Mouse (Mus musculus) hindbrain, embryonic 10.5 days (tissue): Measurements from ENCODE around the gene Psmc3. TPM values are rescaled to one million over a fixed set of nuclear protein-coding genes. Genes with fewer than 3 reads are reported as not detected.
A peak's percentile ranks its signal among the peaks of the same experiment; 100 is the strongest.

ENCODE experiments used
- DNase-seq: peaks from one replicate; pipeline ENCODE4 v3.0.0-alpha.2; 2017; ENCODE audit warnings: low spot score
- H3K27ac ChIP-seq: fragments of 300-500 bp; sonication (generic); 2 replicates; pipeline ENCODE4 v1.5.1; 2016; ENCODE audit warnings: mild to moderate bottlenecking, moderate library complexity
- H3K27me3 ChIP-seq: fragments of 300-500 bp; sonication (generic); 2 replicates; pipeline ENCODE4 v1.6.1; 2016; ENCODE audit warnings: mild to moderate bottlenecking; ENCODE audit not compliant: poor library complexity, insufficient read depth, severe bottlenecking
- H3K36me3 ChIP-seq: fragments of 300-500 bp; sonication (generic); 2 replicates; pipeline ENCODE4 v1.6.1; 2016; ENCODE audit warnings: mild to moderate bottlenecking, moderate library complexity
- H3K4me1 ChIP-seq: fragments of 300-500 bp; sonication (generic); replicated peaks from 2 replicates; pipeline ENCODE4 v1.6.1; 2016; ENCODE audit warnings: mild to moderate bottlenecking
- H3K4me3 ChIP-seq: fragments of 300-500 bp; sonication (generic); 2 replicates; pipeline ENCODE4 v1.5.1; 2016; ENCODE audit warnings: mild to moderate bottlenecking, moderate library complexity
- H3K9me3 ChIP-seq: fragments of 300-500 bp; sonication (generic); 2 replicates; pipeline ENCODE4 v1.6.1; 2016; ENCODE audit warnings: mild to moderate bottlenecking, moderate library complexity
- WGBS: fragments of 180-500 bp; shearing (Covaris S2); methylation state at CpG from one replicate; pipeline ENCODE4 v1.1.7; 2016; 5-methylcytosine and 5-hydroxymethylcytosine counted together
- polyA plus RNA-seq: library from polyadenylated mRNA; unstranded; fragments of >200 nt; fragmentation: Nextera tagmentation; extraction: Ambion mirVana; gene quantifications from 2 replicates; pipeline ENCODE4 v1.2.1, GENCODE M21; 2016

The Psmc3 gene
- polyA plus RNA-seq, 1 experiment from 2014 or later = 341 TPM

DNA sequence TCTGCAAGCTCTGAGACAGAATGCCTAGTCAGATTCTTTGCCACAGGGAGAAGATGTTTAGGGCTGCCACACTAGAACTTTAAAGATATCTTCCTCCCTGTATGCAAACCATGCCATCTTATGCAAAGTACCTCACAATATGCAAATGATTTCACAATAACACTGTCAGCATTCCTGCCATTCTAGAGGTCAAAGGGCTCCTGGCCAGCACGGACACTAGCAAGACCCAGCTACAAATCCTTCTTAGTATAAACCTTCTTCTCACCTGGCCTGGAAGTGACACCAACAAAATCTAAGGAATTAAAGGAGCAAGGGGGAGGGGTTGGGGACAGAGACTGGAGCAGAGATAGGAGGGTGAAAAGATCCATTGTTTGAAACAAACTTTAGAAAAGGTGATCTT, 18.3 kb downstream of the Psmc3 start:
- Histone ChIP-seq H3K4me1 (peaks cover 39% of the 10 kb centered on the region), H3K4me3 (no peak overlapping the region), H3K27me3 (no peaks in the 10 kb centered on the region; the same call in 1 of the 2 replicates), H3K9me3 (no peaks in the 10 kb centered on the region), H3K27ac (no peak overlapping the region), H3K36me3 (peaks cover 3% of the 10 kb centered on the region; the same call in 1 of the 2 replicates)
- no peak for DNase-seq
- WGBS = 40% methylated on average over 1 of the region's 1 CpGs

DNA sequence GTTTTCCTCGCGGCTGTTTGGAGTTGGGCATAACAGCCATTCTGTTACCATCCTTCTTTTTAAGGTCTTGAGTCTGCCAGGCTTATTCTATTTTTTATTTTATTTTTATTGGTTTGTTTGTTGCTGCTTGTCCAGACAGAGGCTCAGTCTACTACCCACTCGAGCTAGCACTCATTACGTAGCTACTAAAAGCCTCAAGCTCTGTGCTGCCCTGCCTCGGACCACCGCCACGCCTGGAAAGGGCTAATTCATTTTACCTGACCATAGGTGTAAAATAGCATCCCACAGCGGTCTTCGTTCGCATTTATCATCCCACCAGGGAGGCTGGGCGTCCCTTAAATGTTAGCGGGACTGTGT, 24.1 kb downstream of the Psmc3 start:
- H3K27ac ChIP-seq = peak overlapping the region; percentile 86
- DNase-seq = no peak
- H3K27me3 ChIP-seq = peaks cover 12% of the 10 kb centered on the region; the same call in 1 of the 2 replicates
- H3K4me3 ChIP-seq = peak overlapping the region; percentile 63
- H3K36me3 ChIP-seq = no peaks in the 10 kb centered on the region
- no peaks in the 10 kb centered on the region for H3K9me3 ChIP-seq
- WGBS = 19% methylated on average over 12 of the region's 12 CpGs
- H3K4me1 ChIP-seq = peaks cover 21% of the 10 kb centered on the region

DNA sequence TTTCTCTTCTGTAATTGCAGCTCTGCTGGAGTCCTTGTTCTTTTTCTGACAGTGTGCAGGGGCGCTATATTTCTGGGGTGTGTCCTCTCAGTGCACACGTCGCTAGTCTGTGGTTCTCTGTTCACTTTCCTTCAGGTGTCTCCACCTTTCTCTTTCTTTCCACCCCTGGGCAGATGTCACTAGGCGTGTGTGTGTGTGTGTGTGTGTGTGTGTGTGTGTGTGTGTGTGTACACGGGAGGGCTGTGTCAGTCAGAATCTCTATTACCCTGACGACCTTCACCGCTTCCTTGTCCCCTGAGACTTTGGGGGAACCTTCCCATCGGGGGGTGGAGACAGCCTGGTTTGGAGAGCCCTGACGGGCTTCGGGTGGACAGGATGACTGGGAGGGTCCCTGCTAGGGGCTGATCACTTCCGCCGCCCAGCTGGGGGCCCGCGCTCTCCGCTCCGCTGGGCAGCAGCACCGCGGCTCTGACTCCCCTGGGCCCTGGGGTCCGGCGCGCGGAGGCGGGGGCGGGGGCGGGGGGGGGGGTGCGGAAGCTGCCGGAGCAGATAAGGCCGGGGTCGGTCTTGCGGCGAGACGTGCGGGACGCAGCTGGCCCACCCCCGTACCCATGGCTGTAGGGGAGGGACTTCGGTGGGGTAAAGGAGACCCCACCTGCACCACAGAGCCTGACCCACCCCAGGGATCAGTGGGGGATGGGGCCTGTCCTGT, 24.7 kb downstream of the Psmc3 start:
- DNase-seq = peak; percentile 50
- peak overlapping the region; percentile 86 for H3K27ac ChIP-seq

DNA sequence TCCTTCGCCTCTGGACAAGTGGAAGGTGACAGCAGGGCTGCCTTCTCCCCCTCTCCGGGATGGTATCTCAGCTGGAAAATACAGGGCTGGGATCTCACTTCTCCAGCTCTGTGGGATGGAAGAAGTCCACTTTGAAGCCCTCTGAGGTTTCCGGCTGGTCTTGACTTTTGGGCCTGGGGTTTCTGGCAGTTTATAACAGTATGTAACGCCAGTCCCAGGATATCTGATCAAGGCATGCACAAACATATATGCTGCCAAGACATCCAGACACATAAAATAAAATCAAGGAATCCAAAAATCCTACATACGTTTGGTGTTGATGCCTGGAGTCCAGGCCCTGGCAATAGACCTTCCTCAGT, 25.2 kb downstream of the Psmc3 start:
- Histone ChIP-seq H3K4me1 (peaks cover 24% of the 10 kb centered on the region), H3K9me3 (no peaks in the 10 kb centered on the region), H3K27me3 (peaks cover 12% of the 10 kb centered on the region; the same call in 1 of the 2 replicates), H3K36me3 (no peaks in the 10 kb centered on the region), H3K27ac (peak overlapping the region; percentile 86), H3K4me3 (peak overlapping the region; percentile 63)
- no peak for DNase-seq
- 32% methylated on average over 5 of the region's 5 CpGs for WGBS

More for the DNA sequence above, 24.7 kb downstream of the Psmc3 start:
- H3K4me3 ChIP-seq = peak overlapping the region; percentile 63
- no peaks in the 10 kb centered on the region for H3K9me3 ChIP-seq
- H3K4me1 ChIP-seq = peaks cover 24% of the 10 kb centered on the region
- peaks cover 12% of the 10 kb centered on the region; the same call in 1 of the 2 replicates for H3K27me3 ChIP-seq
- no peaks in the 10 kb centered on the region for H3K36me3 ChIP-seq
- WGBS = 2% methylated on average over 33 of the region's 36 CpGs

DNA sequence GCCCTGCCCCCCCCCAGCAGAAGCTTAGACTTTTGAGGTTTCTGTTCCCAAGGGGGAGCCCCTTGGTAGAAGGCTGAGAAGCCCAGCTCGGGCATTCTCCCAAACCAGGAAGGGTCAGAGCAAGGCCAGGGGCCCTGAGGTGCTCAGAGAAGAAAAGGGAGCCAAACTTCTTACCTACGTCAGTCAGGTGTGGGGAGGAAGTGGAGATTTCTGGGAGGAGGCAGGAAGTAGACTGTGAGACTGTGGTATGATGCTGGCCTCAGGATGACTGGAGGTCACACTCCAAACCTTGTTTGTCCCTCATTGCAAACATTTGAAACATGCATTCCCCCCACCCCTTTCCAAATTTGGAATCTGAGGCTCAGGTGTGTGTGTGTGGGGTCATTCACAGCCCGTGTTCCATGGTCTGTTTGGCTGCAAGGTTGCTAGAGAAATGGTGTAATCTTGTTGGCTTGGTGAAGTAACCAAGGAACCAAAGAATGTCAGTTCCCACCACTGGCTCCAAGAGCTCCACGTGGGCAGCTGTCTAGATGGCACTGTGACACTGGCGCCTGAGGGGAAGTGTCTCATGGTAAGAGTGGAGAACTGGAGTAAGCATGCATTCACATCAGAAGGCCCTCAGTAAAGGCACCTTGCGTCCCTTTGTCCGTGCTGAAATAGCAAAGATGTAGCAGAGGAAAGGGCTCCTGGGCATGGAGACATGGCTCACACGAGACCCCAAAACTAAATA, 27.1 kb downstream of the Psmc3 start:
- no peak for DNase-seq
- H3K4me1 ChIP-seq = peaks cover 34% of the 10 kb centered on the region
- no peaks in the 10 kb centered on the region for H3K36me3 ChIP-seq
- H3K4me3 ChIP-seq = no peak overlapping the region
- WGBS = 82% methylated on average over 8 of the region's 8 CpGs
- H3K27ac ChIP-seq = no peak overlapping the region
- H3K9me3 ChIP-seq = no peaks in the 10 kb centered on the region
- peaks cover 12% of the 10 kb centered on the region; the same call in 1 of the 2 replicates for H3K27me3 ChIP-seq

DNA sequence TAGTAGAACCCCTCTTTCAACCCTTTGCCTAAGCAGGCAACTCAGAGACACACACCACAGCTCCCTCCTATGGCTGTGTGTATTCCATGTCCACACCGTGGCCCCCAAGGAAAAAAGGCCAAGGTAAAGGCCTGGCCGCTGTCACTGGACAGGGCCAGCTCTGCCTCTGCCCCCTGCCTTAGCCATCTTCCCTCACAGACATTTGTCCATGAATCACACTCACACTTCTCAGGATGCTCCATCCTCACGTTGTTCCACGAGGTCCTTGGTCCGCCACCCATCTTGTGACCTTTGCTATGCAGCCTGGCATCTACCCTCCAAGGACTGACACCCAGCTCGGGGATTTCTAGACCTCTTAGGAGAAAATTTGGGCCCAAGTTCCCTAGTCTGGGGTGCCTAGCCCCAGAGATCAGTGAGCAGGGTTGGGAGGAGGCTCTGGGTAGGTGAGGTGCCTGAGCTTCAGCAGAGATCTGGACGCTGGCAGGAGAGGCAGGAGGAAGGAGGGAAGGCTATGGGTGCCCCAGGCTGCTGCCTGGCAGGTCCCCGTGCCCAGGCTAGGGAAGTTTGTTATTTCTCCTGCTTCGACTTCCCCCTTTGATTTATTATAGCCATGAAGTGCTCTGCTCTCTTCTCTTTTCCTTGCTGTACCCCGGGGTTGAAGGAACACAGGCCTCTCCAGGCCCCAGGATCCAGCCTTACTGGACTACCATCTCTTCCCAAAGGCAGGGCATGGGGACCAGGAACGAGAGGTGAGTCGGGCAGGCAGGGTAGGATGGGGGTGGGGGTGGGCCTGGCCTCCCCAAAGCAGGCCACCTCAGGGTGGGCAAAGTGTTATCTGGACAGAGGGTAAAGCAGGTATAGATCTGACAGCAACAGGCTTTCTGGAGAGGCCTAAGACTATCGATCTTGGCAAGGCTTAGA, 28.2 kb downstream of the Psmc3 start, which contains the start of gene Spi1:
Gene Spi1 (plus strand): TSS at position 616 of the 921 bp plus-strand sequence.
- peak within 1 kb of the TSS; percentile 67 for H3K27ac ChIP-seq
- H3K4me3 ChIP-seq = no peak within 1 kb of the TSS
- 86% methylated on average over 13 of the region's 13 CpGs for WGBS

DNA sequence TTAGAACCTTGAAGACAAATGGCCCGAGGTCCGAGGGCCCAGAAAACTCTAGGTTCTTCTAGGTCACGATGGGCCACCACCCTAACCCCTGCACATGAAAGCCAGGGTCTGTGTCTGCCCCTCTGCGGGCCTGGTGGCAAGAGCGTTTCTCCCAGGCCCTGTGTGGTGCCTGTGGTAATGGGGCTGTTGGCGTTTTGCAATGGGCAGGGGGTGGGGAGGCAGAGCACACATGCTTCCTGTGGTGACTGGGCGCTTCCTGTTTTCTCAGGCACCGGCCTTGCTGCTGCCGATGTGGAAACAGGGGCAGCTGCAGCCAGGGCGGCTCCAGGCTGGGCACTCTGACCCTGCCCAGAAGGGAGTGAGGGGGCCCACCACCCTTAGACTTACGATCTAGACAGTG, 29.0 kb downstream of the Psmc3 start:
- Histone ChIP-seq H3K27me3 (peaks cover 8% of the 10 kb centered on the region; the same call in 1 of the 2 replicates), H3K9me3 (no peaks in the 10 kb centered on the region), H3K27ac (peak overlapping the region; percentile 67), H3K4me1 (peaks cover 41% of the 10 kb centered on the region), H3K36me3 (no peaks in the 10 kb centered on the region), H3K4me3 (no peak overlapping the region)
- WGBS = 70% methylated on average over 11 of the region's 11 CpGs
- no peak for DNase-seq

More for the DNA sequence above, 28.2 kb downstream of the Psmc3 start, which contains the start of gene Spi1:
- no peak for DNase-seq
- Histone ChIP-seq H3K36me3 (no peaks in the 10 kb centered on the region), H3K4me1 (peaks cover 44% of the 10 kb centered on the region), H3K27me3 (peaks cover 12% of the 10 kb centered on the region; the same call in 1 of the 2 replicates), H3K9me3 (no peaks in the 10 kb centered on the region)

DNA sequence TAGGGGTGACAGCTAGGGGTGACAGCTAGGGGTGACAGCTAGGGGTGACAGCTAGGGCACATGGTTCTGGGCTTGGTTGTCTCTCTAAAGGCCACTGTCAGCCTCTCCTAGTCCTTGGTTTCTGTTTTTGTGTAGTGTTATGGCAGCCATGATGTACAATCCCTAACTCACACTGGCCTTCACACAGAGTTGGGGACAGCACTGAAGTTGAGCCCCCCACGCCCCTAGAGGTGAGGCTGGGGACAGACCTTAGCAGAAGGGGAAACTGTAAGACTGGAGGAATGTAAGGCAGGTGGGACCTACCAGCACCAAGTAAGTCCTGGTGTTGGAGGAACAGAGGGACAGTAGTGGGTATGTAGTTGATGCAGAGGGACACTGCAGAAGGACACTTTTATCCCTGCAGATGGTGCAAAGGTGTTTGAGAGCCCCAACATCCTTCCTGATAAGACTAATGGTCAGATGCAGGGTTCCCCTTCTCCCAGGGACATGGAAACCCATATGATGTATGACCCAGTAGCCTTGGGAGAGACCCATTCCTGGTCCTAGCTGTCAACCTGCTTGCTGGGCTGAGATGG, 29.6 kb downstream of the Psmc3 start:
- Histone ChIP-seq H3K27me3 (0 out of 2 replicates have a peak, but pooled peaks cover 3% of the 10 kb centered on the region), H3K4me3 (no peak overlapping the region), H3K27ac (0 out of 2 replicates have a peak overlapping the region, but pooled peaks have one; percentile 67), H3K36me3 (no peaks in the 10 kb centered on the region), H3K4me1 (peaks cover 35% of the 10 kb centered on the region), H3K9me3 (no peaks in the 10 kb centered on the region)
- WGBS = 70% methylated on average over 1 of the region's 1 CpGs
- DNase-seq = no peak

DNA sequence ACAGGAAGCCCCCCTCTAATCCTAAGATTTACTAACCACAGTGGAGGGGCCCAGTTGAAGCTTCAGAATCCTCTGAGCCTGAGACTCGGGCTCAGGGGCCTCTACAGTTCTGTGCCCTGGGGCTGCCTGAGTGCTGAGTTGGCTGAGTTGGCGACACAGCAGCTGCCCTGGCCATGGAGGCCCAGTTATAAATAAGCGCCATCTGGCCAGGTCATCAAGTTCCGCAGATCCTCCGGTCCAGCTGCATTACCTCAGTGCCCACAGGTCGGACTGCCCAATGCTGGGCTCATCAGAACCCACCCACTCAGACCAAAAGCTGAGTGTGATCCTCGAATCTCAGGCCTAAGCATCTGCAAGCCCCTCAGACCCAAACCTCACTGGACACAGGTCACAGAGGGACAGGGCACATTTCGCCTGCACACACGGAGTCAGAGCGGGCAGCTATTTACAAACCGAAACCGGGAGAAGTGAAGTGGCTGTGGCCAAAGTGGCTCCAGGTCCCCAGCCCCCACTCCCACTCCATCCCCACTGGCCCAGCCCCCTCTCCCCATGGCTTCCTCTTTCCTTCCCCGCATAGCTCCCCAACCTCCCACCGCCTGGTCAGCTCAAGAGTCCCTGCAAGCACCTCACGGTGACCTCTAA, 30.5 kb downstream of the Psmc3 start:
- 83% methylated on average over 15 of the region's 15 CpGs for WGBS

DNA sequence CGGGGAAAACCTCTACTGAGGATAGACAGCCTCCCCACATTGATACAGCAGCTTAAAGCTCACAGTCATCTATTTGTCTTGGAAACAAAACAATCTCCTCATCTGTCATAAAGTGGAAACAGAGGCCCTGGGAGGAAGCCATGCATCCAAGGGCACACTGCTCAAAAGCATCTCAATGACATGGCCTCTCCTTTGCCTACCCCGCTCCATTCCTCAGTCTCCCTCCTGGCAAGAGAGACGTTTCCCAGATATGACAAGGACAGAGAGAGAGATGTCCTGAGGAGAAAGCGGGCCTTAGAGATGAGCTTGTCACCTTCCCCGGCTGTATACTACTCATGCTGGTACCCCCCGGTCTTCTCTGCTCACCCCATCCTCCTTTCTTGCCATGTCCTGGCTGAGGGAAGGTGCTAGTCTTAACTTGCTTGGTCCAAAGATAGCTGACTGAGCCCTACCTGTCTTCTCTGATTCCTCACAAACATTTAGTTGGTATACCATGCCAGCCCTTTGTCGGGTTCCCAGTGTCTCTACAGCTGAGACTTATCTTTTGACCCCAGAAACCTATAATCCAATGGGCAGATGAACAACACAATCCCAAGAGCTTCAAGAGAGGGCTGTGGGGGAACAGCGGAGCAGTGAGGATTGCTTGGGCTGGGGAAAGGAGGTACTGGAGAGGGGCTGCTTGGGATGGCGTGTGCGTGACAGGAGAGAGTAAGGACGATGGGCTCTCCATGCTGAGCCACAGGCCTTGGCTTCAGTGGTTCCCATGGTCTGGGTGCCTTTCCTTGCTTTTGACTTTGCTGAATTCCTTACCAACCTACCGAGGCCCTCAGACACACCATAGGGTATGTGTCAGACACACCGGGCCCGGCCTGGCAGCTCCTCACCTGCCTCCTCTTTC, 31.9 kb downstream of the Psmc3 start:
- Histone ChIP-seq H3K4me1 (peaks cover 26% of the 10 kb centered on the region), H3K27ac (peak overlapping the region; percentile 67), H3K9me3 (no peaks in the 10 kb centered on the region), H3K36me3 (no peaks in the 10 kb centered on the region), H3K4me3 (no peak overlapping the region), H3K27me3 (no peaks in the 10 kb centered on the region)
- DNase-seq = no peak
- 84% methylated on average over 14 of the region's 14 CpGs for WGBS

More for the DNA sequence above, 30.5 kb downstream of the Psmc3 start:
- Histone ChIP-seq H3K27ac (peak overlapping the region; percentile 12; the same call in 1 of the 2 replicates), H3K9me3 (no peaks in the 10 kb centered on the region), H3K36me3 (no peaks in the 10 kb centered on the region), H3K4me3 (no peak overlapping the region), H3K4me1 (peaks cover 27% of the 10 kb centered on the region), H3K27me3 (no peaks in the 10 kb centered on the region)
- DNase-seq = no peak
